Mouse (Mus musculus) kidney, adult 2 months (tissue): ENCODE results near the gene Dnm1.
"Not testable (repeated sequence)": the region's sequence is repeated elsewhere in the genome, so short reads cannot be mapped to it uniquely, and the experiment has no call there.

Experiments
- CTCF ChIP-seq: fragments of 200-500 bp; conservative IDR thresholded peaks from 2 replicates; pipeline ENCODE4 v1.5.1; 2011; ENCODE audit warnings: low read depth, mild to moderate bottlenecking, control low read depth, low read length, moderate library complexity, mixed read lengths; ENCODE audit not compliant: insufficient read depth, insufficient read length
- POLR2A ChIP-seq: fragments of 200-500 bp; IDR thresholded peaks from one replicate; pipeline ENCODE4 v1.6.1; 2011; ENCODE audit warnings: low read depth, low read length, control low read depth

- not testable (repeated sequence) for TF ChIP-seq POLR2A, CTCF
Measured at GRCm38 (mm10) chr2:32362274-32362673, 9.1 kb upstream of the Dnm1 start.
